Mouse (Mus musculus) liver, embryonic 12.5 days (tissue): ENCODE measurements at regions not wholly inside any gene's neighbourhood (a gene's known extent, or its start where the extent isn't known, plus 50 kb on each side); places are given as distances from the start of the nearest gene placed in this dataset.

ENCODE experiments used
- ATAC-seq: fragments of 200-750 bp; cut with Nextera tagmentation; 2 replicates; pipeline ENCODE4 v1.8.0; 2017; ENCODE audit warnings: moderate number of reproducible peaks, mild to moderate bottlenecking, moderate library complexity
- H3K27ac ChIP-seq: fragments of 300-500 bp; sonication (generic); 2 replicates; pipeline ENCODE4 v1.5.1; 2016; ENCODE audit warnings: mild to moderate bottlenecking
- H3K27me3 ChIP-seq: fragments of 300-500 bp; sonication (generic); replicated peaks from 2 replicates; pipeline ENCODE4 v1.6.1; 2016; ENCODE audit warnings: mild to moderate bottlenecking, moderate library complexity
- H3K36me3 ChIP-seq: fragments of 300-500 bp; sonication (generic); 2 replicates; pipeline ENCODE4 v1.6.1; 2016; ENCODE audit warnings: mild to moderate bottlenecking, moderate library complexity
- H3K4me1 ChIP-seq: fragments of 300-500 bp; sonication (generic); 2 replicates; pipeline ENCODE4 v1.6.1; 2016
- H3K4me2 ChIP-seq: fragments of 300-500 bp; sonication (generic); 2 replicates; pipeline ENCODE4 v1.6.1; 2016; ENCODE audit warnings: mild to moderate bottlenecking, moderate library complexity
- H3K4me3 ChIP-seq: fragments of 300-500 bp; sonication (generic); 2 replicates; pipeline ENCODE4 v1.5.1; 2016; ENCODE audit warnings: mild to moderate bottlenecking, moderate library complexity
- H3K9ac ChIP-seq: fragments of 300-500 bp; sonication (generic); 2 replicates; pipeline ENCODE4 v1.6.1; 2016; ENCODE audit warnings: mild to moderate bottlenecking, moderate library complexity
- H3K9me3 ChIP-seq: fragments of 300-500 bp; sonication (generic); replicated peaks from 2 replicates; pipeline ENCODE4 v1.6.1; 2016; ENCODE audit warnings: mild to moderate bottlenecking, moderate library complexity
- WGBS: fragments of 180-500 bp; shearing (Covaris S2); methylation state at CpG from one replicate; pipeline ENCODE4 v1.1.7; 2016; ENCODE audit not compliant: insufficient replicate concordance; 5-methylcytosine and 5-hydroxymethylcytosine counted together

GRCm38 (mm10) chr8:92609908-92610307 is 64.2 kb upstream of the Irx6 start:
- no peaks in the 10 kb centered on the region for H3K9me3 ChIP-seq
- H3K9ac ChIP-seq = no peak overlapping the region
- no peaks in the 10 kb centered on the region for H3K36me3 ChIP-seq
- peak overlapping the region; percentile 45; the same call in 1 of the 2 replicates for H3K27ac ChIP-seq
- H3K4me1 ChIP-seq = peaks cover 7% of the 10 kb centered on the region; the same call in 1 of the 2 replicates
- H3K27me3 ChIP-seq = no peaks in the 10 kb centered on the region
- 15% methylated on average over 2 of the region's 2 CpGs for WGBS
- no peak overlapping the region for H3K4me2 ChIP-seq
- ATAC-seq = 0 out of 2 replicates have a peak, but pooled peaks have one; percentile 47
- no peak overlapping the region for H3K4me3 ChIP-seq

- Histone ChIP-seq H3K4me2 (no peak overlapping the region), H3K4me1 (peaks cover 7% of the 10 kb centered on the region; the same call in 1 of the 2 replicates), H3K36me3 (no peaks in the 10 kb centered on the region), H3K9ac (no peak overlapping the region), H3K4me3 (no peak overlapping the region), H3K9me3 (no peaks in the 10 kb centered on the region), H3K27ac (peak overlapping the region; percentile 45; the same call in 1 of the 2 replicates), H3K27me3 (no peaks in the 10 kb centered on the region)
- no peak for ATAC-seq
- 21% methylated on average over 6 of the region's 6 CpGs for WGBS
Observed at GRCm38 (mm10) chr8:92610487-92611059, 63.5 kb upstream of the Irx6 start.

- no peaks in the 10 kb centered on the region for H3K27me3 ChIP-seq
- H3K4me2 ChIP-seq = no peak overlapping the region
- no peak overlapping the region for H3K4me3 ChIP-seq
- no peak for ATAC-seq
- WGBS = 49% methylated on average over 4 of the region's 4 CpGs
- H3K36me3 ChIP-seq = no peaks in the 10 kb centered on the region
- no peak overlapping the region for H3K27ac ChIP-seq
- H3K9ac ChIP-seq = no peak overlapping the region
- H3K4me1 ChIP-seq = peaks cover 7% of the 10 kb centered on the region; the same call in 1 of the 2 replicates
- no peaks in the 10 kb centered on the region for H3K9me3 ChIP-seq
Observed at GRCm38 (mm10) chr8:92613486-92613885, 60.6 kb upstream of the Irx6 start.

GRCm38 (mm10) chr8:92616341-92617115 is 57.6 kb upstream of the Irx6 start:
- WGBS = 50% methylated on average over 10 of the region's 10 CpGs
- H3K36me3 ChIP-seq = no peaks in the 10 kb centered on the region
- ATAC-seq = no peak
- H3K4me3 ChIP-seq = no peak overlapping the region
- no peaks in the 10 kb centered on the region for H3K4me1 ChIP-seq
- H3K9me3 ChIP-seq = no peaks in the 10 kb centered on the region
- H3K4me2 ChIP-seq = no peak overlapping the region
- no peaks in the 10 kb centered on the region for H3K27me3 ChIP-seq
- no peak overlapping the region for H3K9ac ChIP-seq
- no peak overlapping the region for H3K27ac ChIP-seq

- no peak for ATAC-seq
- Histone ChIP-seq H3K4me3 (no peak overlapping the region), H3K36me3 (no peaks in the 10 kb centered on the region), H3K27me3 (no peaks in the 10 kb centered on the region), H3K27ac (no peak overlapping the region), H3K4me2 (no peak overlapping the region), H3K9me3 (no peaks in the 10 kb centered on the region), H3K9ac (no peak overlapping the region), H3K4me1 (no peaks in the 10 kb centered on the region)
- WGBS = 73% methylated on average over 14 of the region's 14 CpGs
Observed at GRCm38 (mm10) chr8:92618281-92618680, 55.8 kb upstream of the Irx6 start.
